Mouse (Mus musculus): ENCODE results near the gene Tnk2.
"Not testable (repeated sequence)": the region's sequence is repeated elsewhere in the genome, so short reads cannot be mapped to it uniquely, and the experiment has no call there.

Tnk2 gene

DNA sequence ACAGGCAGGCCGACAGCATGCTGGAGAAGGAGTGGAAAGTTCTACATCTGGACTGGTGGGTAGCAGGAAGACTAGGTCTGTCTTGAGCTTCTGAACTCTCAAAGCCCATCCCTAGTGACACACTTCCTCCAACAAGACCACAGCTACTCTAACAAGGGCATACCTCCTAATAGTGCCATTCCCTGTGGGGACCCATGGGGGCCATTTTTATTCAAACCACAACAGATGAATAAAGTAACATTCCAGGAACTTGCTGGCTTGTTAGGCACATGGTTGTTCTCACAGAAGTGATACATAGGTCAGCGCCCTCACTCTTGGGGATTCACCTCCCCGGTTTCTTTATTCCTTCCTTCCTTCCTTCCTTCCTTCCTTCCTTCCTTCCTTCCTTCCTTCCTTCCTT lies 7.3 kb upstream of the Tnk2 start:
- DNase-seq (ENCODE audit: low spot score in 2 of 2) = no peak

DNA sequence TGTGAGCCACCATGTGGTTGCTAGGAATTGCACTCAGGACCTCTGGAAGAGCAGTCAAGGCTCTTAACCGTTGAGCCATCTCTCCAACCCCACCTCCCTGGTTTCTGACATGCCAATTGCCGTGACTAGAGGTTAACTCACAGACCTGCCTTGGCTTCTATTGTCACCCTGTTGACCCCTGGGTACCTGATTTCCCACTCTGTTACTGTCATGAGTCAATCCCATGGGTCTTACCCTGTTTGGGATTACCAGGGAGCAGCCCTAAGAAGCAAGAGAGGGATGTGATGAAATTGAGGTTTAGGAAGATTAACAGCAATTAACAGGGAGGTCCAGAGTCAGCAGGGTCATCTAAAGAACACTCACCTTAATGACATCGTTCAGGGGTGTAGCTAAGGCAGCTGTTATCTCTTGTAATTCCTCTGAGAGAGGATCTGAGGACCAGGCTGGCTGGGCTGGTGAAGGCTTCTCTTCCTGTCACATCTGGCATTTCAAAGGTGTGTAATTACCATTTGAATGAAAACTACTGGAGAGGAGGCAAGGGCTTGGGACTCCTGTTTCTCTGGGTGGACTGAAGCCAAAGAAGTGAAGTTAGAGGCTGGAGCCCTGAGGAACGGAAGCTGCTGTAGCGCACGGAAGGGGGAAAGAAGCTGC lies 6.7 kb upstream of the Tnk2 start:
- no peak for DNase-seq (ENCODE audit: low spot score in 2 of 2)

DNA sequence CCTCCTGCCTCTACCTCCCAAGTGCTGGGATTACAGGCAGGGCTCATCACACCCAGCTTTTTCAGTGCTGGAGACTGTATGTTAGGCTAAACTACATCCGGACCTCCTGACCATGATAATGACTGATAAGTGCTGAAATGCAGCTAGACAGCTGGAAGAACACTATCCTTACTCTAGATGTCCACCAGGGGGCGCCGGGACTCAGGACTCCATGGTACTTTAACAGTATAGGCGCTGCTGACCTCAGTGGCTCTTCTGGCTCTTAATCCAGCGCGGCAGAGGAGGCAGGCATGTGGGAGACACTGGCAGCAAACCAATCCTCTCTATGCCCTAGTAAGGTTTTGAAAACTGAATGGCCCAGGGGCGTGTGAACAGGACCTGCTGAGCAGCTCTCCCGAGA lies 5.2 kb upstream of the Tnk2 start:
- DNase-seq (ENCODE audit: low spot score in 2 of 2) = peak; percentile 86 to 97

DNA sequence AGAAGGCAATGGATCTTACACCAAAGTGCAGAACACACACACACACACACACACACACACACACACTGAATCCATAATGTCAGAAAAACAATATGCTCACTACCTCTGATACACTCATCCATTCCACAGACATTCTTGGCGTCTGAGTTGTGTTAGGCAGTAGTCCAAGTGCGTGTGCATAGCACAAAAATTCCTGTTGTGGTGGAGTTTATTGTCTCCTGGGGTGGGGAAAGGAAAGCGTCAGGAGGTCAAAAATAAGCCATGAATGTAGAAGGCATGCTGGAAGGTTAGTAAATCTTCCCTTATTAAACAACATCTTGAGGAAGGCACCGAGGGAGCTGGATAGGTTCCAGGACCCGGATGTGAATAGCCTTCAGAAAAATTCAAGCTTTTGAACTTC lies 3.6 kb upstream of the Tnk2 start:
- no peak for DNase-seq (ENCODE audit: low spot score in 2 of 2)

DNA sequence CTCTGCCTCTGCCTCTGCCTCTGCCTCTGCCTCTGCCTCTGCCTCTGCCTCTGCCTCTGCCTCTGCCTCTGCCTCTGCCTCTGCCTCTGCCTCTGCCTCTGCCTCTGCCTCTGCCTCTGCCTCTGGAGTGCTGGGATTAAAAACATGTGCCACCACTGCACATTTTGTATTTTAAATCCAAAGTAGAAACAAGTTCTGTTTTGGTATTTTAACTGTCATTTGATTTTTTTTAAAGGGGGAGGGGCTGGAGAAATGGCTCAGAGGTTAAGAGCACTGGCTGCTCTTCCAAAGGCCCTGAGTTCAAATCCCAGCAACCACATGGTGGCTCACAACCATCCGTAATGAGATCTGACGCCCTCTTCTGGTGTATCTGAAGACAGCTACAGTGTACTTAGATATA lies 3.0 kb upstream of the Tnk2 start:
- DNase-seq (ENCODE audit: low spot score in 2 of 2) = not testable (repeated sequence)

DNA sequence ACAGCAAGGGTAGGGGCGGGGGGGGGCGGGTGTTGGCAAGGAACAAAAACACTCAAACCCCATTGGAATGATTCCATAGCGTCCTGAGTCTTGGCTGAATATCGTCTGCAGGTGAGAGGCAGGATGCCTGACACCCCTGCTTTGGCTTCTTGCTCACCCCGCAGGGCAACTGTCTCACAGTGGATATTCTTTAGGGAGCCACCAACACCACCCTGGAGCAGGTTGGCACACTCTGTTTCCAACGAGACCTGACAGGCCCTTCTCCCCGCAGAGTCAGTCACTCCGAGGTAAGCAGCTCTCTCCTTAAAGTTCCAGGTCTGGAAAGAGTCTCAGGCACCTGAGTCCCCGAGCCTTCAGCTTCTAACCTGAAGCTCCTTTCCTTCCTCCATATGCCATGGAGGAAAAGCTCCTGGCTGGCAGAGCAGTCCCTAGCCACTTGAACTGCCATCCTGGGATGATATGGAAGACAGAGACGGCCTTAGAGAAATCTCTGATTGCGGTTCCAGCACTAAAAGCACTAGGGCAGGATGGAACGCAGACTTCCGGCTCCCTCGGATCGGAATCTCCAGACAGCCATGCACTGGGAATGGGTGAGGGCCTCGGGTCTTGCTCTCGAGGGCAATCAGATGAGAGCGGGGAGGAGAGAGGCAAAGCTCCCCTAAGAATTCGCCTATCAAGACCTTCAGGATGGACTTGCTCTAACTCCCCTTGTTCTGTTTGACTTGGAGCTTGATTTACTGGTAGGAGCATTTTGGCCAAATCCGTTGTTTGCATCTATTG lies 2.0 kb upstream of the Tnk2 start:
- no peak for DNase-seq (ENCODE audit: low spot score in 2 of 2)

DNA sequence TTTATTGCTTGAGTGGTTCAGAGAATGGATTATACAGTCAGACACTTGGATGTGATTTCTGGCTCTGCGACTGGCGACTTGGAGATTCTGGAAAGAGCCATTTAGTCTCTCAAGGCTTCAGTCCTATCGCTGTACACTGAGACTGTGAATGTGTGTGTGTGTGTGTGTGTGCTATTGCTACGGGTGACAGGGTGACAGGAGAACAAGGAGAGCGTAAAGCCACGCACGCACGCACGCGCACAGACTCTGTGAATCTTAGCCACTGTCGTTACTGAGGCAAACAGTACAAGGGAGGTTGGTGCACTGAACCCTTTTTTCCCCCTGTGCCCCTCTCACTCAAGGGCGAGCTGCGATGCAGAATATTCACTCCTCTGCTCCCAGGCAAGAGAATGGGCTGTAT lies 1.4 kb upstream of the Tnk2 start:
- peak in 1 of 2 experiments; percentile 61 for DNase-seq (ENCODE audit: low spot score in 2 of 2)

DNA sequence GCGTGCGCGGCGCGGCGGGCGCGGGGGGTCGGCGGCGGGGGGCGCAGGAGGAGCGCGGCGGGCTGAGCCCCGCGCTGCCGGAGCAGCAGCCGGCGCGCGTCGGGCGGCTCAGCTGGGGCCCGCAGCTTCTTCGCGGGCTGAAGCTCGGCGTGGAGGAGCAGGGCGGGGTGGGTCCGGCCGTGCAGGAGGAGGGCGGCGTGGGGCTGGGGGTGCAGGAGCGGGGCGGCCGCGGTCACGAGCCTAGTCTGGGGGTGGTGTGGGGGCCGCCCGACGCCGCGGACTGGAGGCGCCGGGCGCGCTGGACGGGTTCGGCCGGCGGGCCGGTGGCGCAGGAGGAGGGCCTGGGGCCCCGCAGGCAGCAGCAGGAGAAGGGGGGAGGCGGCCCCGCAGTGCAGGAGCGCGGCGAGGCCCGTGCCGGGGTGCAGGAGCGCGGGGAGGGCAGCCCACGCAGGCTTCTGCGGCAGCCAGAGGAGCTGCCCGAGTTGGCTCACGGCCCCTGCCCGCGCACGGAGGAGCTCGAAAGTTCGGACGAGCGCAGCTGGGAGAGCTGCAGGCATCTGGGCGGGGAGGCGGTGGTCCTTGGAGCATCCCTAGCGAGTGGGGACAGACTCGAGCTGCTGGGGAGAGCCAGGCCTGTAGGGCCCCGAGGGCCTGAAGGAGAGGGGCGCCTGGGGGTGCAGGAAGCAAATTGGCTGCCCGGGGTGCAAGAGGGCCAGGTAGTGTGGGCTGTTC lies 561 bp downstream of the Tnk2 start:
- DNase-seq (ENCODE audit: low spot score in 2 of 2) = peak; percentile 50 to 83

DNA sequence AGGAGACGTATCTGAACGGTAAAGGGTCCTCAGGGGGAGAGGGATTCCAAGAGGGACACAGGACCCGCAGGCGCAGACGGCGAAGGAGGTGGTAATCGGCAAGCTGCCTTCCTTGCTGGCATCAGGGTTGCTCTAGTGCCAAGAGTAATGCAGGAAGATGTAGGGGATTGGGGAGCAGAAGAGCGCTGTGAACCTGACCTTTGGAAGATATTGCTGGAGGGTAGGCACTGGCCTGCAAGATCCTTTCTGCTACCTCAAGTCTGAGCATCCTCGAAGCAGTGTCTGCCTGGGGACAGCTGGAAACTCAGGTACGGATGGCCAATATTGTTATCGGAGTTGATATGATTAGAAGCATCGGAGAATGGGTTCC lies 1.1 kb downstream of the Tnk2 start:
- DNase-seq (ENCODE audit: low spot score in 2 of 2) = no peak

DNA sequence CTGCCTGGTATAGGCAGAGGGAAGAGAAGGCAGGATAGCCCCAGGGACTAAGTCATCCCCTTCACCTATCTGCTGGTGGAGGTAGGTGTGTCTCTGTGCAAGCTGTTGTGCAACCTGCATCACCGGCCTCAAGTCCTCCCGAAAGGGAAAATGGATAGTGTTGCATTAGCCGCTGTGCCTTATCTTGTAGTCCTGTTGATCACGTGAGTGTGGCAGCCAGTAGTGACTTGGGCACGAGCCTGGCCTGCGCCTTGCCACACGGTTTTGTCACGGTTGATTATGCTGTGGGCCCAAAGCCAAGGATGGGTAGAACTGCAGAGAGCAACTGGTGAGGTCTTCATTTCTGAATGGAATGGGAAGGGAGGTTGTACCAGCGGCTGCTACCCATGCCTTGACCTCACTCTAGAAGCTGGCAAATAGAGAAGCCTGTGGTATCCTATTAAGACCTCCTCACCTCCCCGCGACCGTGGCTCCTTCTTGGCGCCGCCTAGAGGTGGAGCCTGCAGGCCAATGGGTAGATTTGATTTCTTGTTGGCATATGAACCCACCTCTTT lies 1.8 kb downstream of the Tnk2 start:
- peak; percentile 76 to 85 for DNase-seq (ENCODE audit: low spot score in 2 of 2)

DNA sequence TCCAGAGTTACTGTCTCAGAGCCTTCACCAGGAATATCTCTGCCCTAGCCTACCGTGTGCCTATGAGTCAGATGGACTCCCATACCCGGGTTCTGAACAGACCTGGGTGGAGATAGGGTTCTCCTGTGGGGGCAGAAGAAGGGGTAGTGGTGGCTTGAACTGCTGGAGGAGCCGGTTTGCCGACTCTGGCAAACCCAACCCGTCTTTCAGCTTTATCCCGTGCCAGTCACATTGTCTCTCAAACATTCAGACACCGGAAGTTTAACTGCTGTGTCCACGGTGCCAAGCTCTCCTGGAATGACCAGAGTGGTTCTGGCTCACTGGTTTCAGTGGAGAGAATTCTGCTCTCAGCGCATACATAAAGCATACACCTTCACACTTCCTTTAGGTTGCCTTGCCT lies 2.3 kb downstream of the Tnk2 start:
- DNase-seq (ENCODE audit: low spot score in 2 of 2) = no peak

DNA sequence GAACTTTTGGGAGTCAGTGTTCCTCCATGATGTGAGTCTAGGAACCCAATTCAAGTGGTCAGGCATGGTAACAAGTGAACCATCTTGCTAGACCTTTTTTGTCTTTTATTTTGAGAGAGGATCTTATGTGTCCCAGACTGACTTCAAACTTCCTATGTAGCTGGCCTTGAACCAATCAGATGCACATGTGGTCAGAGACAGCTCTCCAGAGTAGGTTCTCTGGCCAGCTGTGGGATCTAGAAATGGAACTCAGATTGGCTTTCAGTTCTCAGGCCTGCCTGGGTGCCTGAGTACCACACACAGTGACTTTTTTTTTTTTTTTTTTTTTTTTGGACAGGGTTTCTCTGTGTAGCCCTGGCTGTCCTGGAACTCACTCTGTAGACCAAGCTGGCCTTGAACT lies 4.0 kb downstream of the Tnk2 start:
- DNase-seq (ENCODE audit: low spot score in 2 of 2) = no peak

DNA sequence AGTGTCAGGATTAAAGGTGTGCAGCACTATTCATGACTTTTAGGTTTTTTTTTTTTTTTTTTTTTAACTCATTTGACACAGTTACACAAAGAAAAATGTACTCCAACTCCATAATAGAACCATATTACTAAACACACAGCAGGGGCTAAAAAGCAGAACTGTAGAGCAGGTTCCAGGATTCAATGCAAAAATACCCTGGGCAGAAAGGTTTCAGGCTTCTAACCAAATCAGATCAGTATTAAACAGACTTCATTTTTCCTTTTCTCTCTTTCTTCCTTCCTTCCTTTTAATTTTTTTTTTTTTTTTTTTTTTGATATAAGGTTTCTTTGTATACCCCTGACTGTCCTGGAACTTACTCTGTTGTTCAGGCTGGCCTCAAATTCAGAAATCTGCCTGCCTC lies 6.8 kb downstream of the Tnk2 start:
- DNase-seq (ENCODE audit: low spot score in 2 of 2) = no peak

DNA sequence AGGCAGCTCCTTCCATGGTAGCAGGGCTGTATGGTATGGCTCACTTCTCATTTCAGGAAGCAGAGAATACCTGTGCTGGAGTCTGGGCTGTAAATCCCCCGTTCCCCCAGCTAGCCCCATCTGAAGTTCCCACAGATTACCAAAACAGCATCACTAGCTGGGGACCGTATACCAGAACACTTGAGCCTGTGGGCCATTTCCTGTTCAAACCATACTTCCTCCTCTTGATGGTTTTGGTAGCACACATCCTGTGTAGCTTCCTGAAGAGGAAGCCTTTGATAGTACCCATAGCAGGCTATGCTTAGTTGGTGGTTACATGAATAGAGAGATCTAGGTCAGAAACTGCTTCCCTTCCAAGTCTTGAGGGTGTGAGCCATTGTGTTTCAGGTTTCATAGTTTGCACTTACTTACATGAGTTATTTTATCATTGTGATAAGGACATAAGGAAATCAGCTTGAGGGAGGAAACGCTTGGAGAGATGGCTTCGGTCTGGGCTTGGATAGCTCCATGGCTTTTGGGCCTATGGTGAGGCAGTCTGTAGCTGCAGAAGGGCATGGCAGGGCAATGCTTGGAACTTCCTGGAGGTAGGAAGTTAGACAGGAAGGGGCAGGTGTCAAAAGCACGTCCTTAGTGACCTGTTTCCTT lies 7.4 kb downstream of the Tnk2 start:
- DNase-seq (ENCODE audit: low spot score in 2 of 2) = no peak

DNA sequence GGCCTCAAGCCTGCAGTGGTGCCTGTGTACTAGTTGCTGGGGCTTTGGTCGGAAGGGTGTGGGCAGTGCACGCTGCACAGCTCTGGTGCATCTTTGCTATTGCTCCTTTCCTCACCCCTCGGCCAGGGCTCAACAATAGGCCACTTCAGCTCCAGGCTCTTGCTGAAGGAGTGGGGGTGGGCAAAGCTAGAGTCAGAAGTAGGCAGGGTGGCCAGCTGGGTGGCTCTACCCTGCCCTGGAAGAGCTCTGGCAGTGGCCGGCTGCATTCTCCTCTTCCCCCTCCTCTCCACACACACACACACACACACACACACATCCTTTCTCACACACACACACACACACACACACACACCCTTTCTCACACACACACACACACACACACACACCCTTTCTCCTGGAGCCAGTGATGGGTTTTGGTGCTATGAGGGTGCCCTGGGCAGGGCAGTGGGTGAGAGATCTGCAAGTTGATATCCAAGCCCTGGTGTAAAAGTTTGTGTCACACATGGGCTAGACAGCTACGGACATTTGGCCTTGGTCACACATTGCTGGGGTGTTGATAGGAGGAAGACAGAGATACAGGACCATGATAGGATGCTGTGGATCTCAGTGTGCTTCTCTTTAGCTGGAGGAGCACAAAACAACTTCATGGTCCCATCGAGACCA lies 10.5 kb downstream of the Tnk2 start:
- no peak for DNase-seq (ENCODE audit: low spot score in 2 of 2)

DNA sequence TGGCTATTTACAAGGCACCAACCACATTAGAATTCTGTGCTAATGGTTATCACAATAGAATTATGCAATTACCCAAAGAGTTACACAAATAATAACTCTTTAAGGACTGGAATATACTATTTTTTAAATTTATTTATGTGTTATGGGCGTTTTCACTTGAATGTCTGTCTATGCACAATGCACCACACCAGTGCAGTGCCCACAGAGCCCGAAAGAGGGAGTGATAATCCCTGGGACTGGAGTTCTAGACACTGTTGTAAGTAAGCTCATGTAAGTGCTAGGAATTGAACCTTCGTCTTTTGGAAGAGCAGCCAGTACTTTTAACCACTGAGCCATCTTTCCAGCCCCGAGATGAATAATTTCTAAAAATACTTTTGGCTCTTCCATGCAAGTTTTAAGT lies 11.9 kb downstream of the Tnk2 start:
- peak in 1 of 2 experiments; percentile 11 for DNase-seq (ENCODE audit: low spot score in 2 of 2)

DNA sequence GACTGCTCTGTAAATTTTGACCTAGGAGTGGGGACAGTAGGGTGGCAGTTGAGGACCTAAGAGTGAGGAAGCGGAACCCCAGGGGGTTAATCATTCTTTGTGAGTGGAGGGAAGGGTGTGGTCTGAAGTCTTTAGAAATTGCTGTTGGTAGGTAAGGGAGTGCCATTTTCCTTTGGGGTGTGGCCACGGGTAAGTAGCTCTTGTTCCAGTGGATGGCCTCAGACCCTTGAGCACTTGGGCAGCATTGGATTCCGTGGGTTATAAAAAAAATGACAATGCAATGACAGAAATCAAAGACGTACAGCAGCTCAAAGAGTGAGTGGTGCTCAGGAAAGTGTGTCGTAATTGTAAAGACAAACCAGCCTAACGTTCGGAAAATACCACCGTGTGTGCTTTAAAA lies 12.6 kb downstream of the Tnk2 start:
- DNase-seq (ENCODE audit: low spot score in 2 of 2) = no peak

DNA sequence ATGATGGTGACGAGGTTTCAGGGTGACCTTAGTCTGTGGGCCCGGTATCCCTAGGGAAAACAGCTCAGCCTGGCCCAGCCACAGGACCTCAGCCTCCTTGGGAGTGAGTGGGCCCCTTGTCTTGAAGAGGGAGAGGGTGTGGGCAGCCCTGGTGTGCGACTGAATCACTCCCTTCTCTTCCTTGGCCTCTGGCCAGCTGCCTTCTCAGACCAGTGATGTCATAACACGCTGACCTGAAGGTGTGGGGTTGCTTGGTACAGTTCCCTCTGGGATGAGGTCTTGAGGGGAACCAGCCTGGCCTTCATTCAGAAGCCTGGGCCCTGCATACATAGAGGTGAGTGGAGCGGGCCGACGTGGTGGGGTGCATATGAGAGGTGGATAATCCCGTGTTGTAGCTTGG lies 13.1 kb downstream of the Tnk2 start:
- DNase-seq (ENCODE audit: low spot score in 2 of 2) = peak in 1 of 2 experiments; percentile 12

DNA sequence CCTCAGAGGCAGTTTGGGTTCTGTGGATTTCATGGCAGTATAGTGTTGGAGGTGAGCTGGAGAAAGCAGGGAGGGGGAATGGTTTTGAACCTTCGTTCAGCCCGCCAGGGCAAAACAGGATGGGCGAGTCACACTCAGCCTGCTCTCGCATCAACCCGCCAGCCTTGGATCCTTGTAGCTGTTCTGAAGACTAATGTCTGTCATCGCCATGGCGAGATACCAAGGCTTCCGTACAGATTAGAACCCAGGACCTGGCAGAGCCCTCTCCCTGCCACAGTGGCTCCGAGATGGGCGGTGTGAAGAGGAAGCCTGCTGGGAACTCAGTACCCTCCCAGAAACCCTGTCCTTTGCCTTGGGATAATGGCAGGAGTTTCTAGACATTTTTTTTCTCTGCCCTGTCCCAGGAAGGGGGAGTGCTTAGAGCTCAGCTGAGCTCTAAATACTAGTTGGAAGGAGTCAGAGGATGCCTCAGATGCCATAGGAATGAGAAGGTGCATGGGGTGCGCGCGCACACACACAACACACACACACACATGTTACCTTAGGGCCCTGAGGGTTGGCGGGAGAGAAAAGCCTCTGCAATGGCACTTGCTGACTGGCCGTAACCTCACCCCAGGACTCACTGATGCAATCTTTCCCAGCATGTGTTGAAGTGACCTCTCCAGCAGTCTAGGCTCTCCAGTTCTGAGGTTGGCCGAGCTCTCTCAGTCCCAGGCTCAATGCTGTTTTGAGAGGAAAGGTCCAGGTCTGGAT lies 14.0 kb downstream of the Tnk2 start:
- DNase-seq (ENCODE audit: low spot score in 2 of 2) = peak in 1 of 2 experiments; percentile 11

DNA sequence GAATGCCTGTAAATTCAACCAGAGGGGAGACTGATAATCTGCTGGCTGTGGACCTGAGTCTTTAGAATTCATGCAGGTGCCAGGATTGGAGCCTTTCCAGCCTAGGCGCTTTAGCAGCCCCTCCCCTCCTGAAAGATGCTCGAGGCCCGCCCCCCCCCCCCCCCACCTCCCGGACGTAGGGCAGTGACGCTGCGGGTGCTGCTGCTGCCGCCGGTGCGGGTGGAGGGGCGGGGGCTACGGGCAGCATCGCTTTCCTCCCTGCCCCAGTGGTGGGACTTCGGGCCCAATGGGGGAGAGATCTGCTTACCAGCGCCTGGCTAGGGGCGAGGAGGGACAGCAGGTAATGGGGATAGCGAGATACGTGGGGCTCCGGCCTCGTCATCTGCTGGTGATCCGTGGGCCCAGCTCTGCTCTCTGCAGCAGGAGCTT lies 15.1 kb downstream of the Tnk2 start:
- peak in 1 of 2 experiments; percentile 24 for DNase-seq (ENCODE audit: low spot score in 2 of 2)

DNA sequence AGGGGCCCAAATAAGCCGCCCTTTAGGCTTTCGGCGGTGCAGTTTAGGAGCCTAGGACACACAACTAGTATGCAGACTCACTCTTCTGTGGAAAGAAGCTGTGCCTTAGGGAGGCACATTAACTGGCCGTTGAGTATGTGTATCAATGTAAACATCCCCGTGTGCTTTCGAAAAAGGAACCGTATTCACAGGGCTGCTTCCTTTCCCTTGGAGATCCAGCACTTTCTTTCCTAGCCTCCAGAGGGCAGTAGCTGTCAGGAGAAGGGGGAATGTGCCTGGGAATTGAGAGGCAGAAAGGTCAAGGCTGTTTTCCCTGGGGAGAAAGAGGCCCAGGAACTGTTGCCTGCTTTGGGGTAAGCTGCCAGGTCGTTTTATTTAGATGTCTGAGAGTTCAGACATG lies 15.7 kb downstream of the Tnk2 start:
- peak in 1 of 2 experiments; percentile 48 for DNase-seq (ENCODE audit: low spot score in 2 of 2)
